Mouse (Mus musculus) heart, adult 2 months (tissue): Measurements from ENCODE around the gene Apol7a.

Experiments
- CTCF ChIP-seq: fragments of 200-600 bp; IDR thresholded peaks from 2 replicates; pipeline ENCODE4 v1.8.1; 2022; ENCODE audit warnings: antibody characterized with exemption, mild to moderate bottlenecking, moderate library complexity
- EP300 ChIP-seq: fragments of 200-500 bp; IDR thresholded peaks from 2 replicates; pipeline ENCODE4 v1.6.1; 2011; ENCODE audit warnings: low read depth, low read length, control low read depth; ENCODE audit not compliant: insufficient read depth

DNA sequence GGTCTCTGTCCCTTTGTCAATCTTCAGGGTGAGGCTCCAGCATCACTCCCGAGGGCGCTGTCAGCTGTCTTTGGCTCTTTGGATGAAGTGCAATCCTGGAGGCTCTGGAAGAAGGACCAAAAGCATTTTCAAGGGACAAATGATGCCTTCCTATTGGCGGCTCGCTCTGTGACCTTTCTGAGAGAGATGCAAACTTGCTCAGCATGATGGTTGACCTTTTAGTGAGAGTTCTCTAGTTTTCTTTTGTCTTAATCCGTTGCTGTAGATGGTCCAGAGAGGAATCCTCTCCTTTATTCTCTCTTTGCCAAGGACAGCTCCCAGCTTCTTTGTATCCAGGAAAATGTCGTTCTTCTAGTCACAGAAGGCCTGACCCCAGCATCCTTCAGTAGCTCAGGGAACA, 39.8 kb downstream of the Apol7a start:
- TF ChIP-seq EP300 (no peak), CTCF (no peak)
